Mouse (Mus musculus) neural tube, embryonic 11.5 days (tissue): ENCODE measurements around the gene Zfp72. TPM values are rescaled to one million over a fixed set of nuclear protein-coding genes. Genes with fewer than 3 reads are reported as not detected.
A peak's percentile ranks its signal among the peaks of the same experiment; 100 is the strongest.

Experiments
- ATAC-seq: fragments of 200-750 bp; cut with Nextera tagmentation; 2 replicates; pipeline ENCODE4 v1.8.0; 2017; ENCODE audit warnings: moderate number of reproducible peaks, mild to moderate bottlenecking, moderate TSS enrichment, moderate library complexity; ENCODE audit not compliant: insufficient read depth, low FRiP score, low TSS enrichment
- DNase-seq: peaks from one replicate; pipeline ENCODE4 v3.0.0-alpha.2; 2015; ENCODE audit warnings: low spot score
- H3K27ac ChIP-seq: fragments of 300-500 bp; sonication (generic); 2 replicates; pipeline ENCODE4 v1.5.1; 2014; ENCODE audit warnings: low read depth, mild to moderate bottlenecking, low read length
- H3K27me3 ChIP-seq: fragments of 300-500 bp; sonication (generic); 2 replicates; pipeline ENCODE4 v1.6.1; 2014; ENCODE audit warnings: mild to moderate bottlenecking, low read length, mixed read lengths; ENCODE audit not compliant: control insufficient read depth, insufficient read depth
- H3K36me3 ChIP-seq: fragments of 300-500 bp; sonication (generic); 2 replicates; pipeline ENCODE4 v1.6.1; 2014; ENCODE audit warnings: mild to moderate bottlenecking, low read length, moderate library complexity, mixed read lengths; ENCODE audit not compliant: control insufficient read depth, insufficient read depth
- H3K4me1 ChIP-seq: fragments of 300-500 bp; sonication (generic); 2 replicates; pipeline ENCODE4 v1.6.1; 2014; ENCODE audit warnings: low read length, mixed read lengths; ENCODE audit not compliant: control insufficient read depth, insufficient read depth
- H3K4me2 ChIP-seq: fragments of 300-500 bp; sonication (generic); 2 replicates; pipeline ENCODE4 v1.6.1; 2014; ENCODE audit warnings: low read depth, mild to moderate bottlenecking, moderate library complexity
- H3K4me3 ChIP-seq: fragments of 300-500 bp; sonication (generic); 2 replicates; pipeline ENCODE4 v1.5.1; 2014; ENCODE audit warnings: low read depth, low read length
- H3K9ac ChIP-seq: fragments of 300-500 bp; sonication (generic); 2 replicates; pipeline ENCODE4 v1.6.1; 2014; ENCODE audit warnings: mild to moderate bottlenecking, low read length
- H3K9me3 ChIP-seq: fragments of 300-500 bp; sonication (generic); 2 replicates; pipeline ENCODE4 v1.6.1; 2016; ENCODE audit warnings: low read length; ENCODE audit not compliant: control insufficient read depth
- WGBS: fragments of 180-500 bp; shearing (Covaris S2); extraction: QIAGEN DNeasy Blood & Tissue Kit; methylation state at CpG from one replicate; pipeline ENCODE4 v1.1.7; 2014; 5-methylcytosine and 5-hydroxymethylcytosine counted together
- polyA plus RNA-seq: library from polyadenylated mRNA; unstranded; fragments of >200 nt; fragmentation: Nextera tagmentation; extraction: Ambion mirVana; gene quantifications from 2 replicates; pipeline ENCODE4 v1.2.1, GENCODE M21; 2014

Gene Zfp72
- polyA plus RNA-seq = 4.0 and 5.8 TPM in 2 replicates

DNA sequence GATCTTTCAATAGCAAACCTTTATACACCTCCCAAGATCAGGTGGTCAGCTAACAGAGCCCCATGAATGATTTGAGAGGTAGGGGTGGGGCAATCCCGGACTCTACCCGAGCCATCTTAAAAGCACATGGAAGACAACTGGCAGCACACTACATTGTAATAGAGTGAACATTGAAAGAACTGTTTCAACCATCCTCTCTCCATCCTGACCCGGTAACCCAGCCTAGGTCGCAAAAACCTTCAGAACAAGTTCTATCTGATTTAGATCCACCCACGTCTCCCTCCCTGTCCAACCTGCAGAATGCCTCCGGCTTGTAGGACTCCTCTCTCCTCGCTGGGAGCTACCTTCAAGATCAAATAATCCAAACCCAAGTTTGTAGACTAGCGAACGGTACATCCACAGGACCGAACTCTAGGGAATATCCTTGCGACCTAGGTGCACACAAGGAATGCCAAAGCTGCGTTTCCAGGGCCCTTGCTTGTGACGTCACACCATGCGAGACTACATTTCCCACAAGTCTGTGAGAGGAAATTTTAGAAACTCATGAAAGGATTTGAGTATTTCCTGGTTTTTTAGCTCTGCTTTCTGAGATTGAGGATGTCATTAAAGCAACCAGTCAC lies at the start of gene Zfp72:
Zfp72 (minus strand) TSS at position 466 of the 620 bp plus-strand sequence.
- peak; percentile 64 for DNase-seq
- 1% methylated on average over 14 of the region's 14 CpGs for WGBS
- Histone ChIP-seq H3K27ac (no peak within 1 kb of the TSS), H3K4me2 (peak within 1 kb of the TSS; percentile 46), H3K4me1 (no peaks in the 10 kb centered on the region), H3K36me3 (no peaks in the 10 kb centered on the region), H3K9ac (peak within 1 kb of the TSS; percentile 27; the same call in 1 of the 2 replicates), H3K27me3 (no peaks in the 10 kb centered on the region), H3K4me3 (peak within 1 kb of the TSS; percentile 42), H3K9me3 (no peaks in the 10 kb centered on the region)
- ATAC-seq = peak; percentile 87

DNA sequence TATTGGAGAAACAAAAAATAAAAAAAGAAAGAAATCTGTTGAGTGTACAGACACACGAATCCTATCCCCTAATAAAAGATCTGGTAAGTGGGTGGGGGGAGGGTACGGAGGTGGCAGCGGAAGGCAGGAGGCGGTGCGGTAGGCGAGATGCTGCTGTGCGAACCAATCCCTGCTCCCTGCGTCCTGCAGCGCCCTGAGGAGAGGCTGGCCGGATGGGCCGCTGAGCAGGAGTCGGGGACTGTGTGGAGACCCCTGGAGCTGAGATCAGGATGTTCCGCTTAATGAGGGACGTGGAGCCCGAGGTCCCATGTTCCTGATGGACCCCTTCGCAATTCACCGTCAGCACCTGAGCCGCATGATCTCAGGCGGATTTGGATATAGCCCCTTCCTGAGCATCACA lies 49.3 kb upstream of the Zfp72 start:
- 21% methylated on average over 19 of the region's 19 CpGs for WGBS
- H3K27me3 ChIP-seq = no peaks in the 10 kb centered on the region
- H3K4me1 ChIP-seq = no peaks in the 10 kb centered on the region
- H3K36me3 ChIP-seq = no peaks in the 10 kb centered on the region
- H3K27ac ChIP-seq = no peak overlapping the region
- H3K9me3 ChIP-seq = peaks cover 6% of the 10 kb centered on the region
- H3K9ac ChIP-seq = no peak overlapping the region
- no peak overlapping the region for H3K4me2 ChIP-seq
- peak; percentile 10 for DNase-seq
- ATAC-seq = no peak
- no peak overlapping the region for H3K4me3 ChIP-seq

DNA sequence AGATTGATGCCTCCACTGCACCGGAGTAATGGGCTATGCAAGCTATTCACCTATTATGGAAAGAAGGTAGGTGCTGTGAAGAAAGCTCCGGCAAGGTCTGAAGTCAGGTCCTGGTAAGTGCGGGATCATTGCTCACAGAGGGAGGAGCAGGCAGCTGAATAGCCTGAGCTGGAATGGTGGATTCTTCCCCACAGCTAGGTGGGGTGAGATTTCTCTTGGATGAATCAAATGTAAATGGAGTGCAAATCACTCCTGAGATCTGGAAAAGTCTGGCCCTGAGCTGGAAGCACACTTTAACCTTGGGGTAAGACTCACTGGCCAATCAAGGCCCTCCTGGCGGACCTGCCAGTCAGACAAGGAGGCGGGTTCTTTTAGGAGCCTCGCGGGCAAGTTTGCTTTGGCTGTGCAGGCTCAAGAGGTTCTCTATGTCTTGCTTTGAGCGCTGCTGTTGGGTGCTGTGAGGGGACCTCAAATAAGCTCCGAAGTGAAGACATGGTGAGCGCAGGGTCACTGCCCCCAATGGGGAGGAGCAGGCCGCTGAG lies 8.7 kb upstream of the Zfp72 start, which contains the start of gene Ftl1-ps1:
Ftl1-ps1 (plus strand) TSS at position 397 of the 542 bp plus-strand sequence.
- Histone ChIP-seq H3K4me2 (no peak within 1 kb of the TSS), H3K9ac (no peak within 1 kb of the TSS), H3K27me3 (no peaks in the 10 kb centered on the region), H3K36me3 (no peaks in the 10 kb centered on the region), H3K27ac (no peak within 1 kb of the TSS), H3K4me3 (no peak within 1 kb of the TSS), H3K4me1 (no peaks in the 10 kb centered on the region), H3K9me3 (no peaks in the 10 kb centered on the region)
- 10% methylated on average over 11 of the region's 11 CpGs for WGBS
- ATAC-seq (no peak), DNase-seq (peak; percentile 14)

DNA sequence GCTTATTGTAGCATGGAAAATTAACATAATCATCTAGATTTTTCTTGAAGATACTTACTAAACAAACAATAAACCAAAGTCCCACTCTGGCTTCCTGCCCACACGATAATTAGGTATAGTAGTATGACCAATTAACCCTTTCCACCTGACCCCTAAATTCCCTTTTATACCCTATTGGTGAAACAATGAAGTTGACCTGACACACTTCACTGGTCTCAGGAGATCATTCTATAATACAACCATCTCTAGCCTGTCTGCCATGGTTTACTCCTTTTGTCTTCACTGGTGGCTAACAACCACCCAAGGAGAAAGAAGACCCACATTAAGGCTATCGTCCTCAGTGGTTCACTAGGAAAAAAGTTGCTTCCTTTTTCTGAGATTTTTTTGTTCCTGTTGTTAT lies 520 bp upstream of the Zfp72 start:
- Histone ChIP-seq H3K27me3 (no peaks in the 10 kb centered on the region), H3K9me3 (no peaks in the 10 kb centered on the region), H3K4me2 (no peak overlapping the region), H3K4me3 (no peak overlapping the region), H3K9ac (no peak overlapping the region), H3K27ac (no peak overlapping the region), H3K36me3 (no peaks in the 10 kb centered on the region), H3K4me1 (no peaks in the 10 kb centered on the region)
- no peak for DNase-seq
- ATAC-seq = peak; percentile 41; the same call in 1 of the 2 replicates
- 75% methylated on average over 2 of the region's 2 CpGs for WGBS

DNA sequence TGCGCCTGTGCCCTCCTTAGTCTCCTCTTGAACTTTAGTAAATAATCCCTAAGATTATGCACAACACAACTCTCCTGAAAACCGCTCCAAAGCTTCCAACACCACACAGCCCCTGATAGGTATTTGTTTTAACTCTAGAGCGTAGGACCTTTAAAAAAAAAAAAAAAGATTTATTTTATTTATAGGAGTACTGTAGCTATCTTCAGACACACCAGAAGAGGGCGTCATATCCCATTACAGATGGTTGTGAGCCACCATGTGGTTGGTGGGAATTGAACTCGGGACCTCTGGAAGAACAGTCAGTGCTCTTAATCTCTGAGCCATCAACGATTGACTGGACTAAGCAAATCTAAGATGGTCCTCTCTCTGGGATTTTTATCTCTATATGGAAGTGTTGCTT lies 906 bp downstream of the Zfp72 start:
- no peak overlapping the region for H3K9ac ChIP-seq
- no peak overlapping the region; the same call in 1 of the 2 replicates for H3K4me3 ChIP-seq
- DNase-seq (no peak), ATAC-seq (no peak)
- H3K4me2 ChIP-seq = peak overlapping the region; percentile 46
- no peak overlapping the region for H3K27ac ChIP-seq
- H3K9me3 ChIP-seq = no peaks in the 10 kb centered on the region
- H3K36me3 ChIP-seq = no peaks in the 10 kb centered on the region
- no peaks in the 10 kb centered on the region for H3K4me1 ChIP-seq
- H3K27me3 ChIP-seq = no peaks in the 10 kb centered on the region
- WGBS = 70% methylated on average over 6 of the region's 6 CpGs

DNA sequence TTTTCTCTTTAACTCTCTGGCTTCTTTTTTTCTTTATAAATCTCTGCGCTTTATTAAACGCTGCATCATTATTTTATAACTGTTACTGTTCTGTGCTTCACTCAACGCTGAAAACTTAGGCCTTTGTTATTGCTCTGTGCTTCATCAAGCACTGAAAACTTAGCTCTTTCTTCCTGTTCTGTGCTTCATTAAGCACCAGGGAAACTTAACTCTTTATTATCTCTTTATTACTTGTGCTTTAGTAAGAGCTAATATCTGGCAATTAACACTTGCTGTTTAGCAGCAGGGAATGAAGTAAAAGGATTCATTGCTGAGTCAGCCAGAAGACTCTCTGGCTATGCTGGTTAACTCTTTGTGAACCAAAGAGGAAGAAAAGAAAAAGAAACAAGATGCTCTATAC lies 8.3 kb downstream of the Zfp72 start:
- DNase-seq = no peak
- H3K9ac ChIP-seq = no peak overlapping the region
- H3K36me3 ChIP-seq = no peaks in the 10 kb centered on the region
- H3K9me3 ChIP-seq = no peaks in the 10 kb centered on the region
- no peaks in the 10 kb centered on the region for H3K27me3 ChIP-seq
- no peak overlapping the region for H3K4me2 ChIP-seq
- no peak overlapping the region for H3K4me3 ChIP-seq
- WGBS = 25% methylated on average over 3 of the region's 3 CpGs
- ATAC-seq = no peak
- no peak overlapping the region for H3K27ac ChIP-seq
- no peaks in the 10 kb centered on the region for H3K4me1 ChIP-seq

DNA sequence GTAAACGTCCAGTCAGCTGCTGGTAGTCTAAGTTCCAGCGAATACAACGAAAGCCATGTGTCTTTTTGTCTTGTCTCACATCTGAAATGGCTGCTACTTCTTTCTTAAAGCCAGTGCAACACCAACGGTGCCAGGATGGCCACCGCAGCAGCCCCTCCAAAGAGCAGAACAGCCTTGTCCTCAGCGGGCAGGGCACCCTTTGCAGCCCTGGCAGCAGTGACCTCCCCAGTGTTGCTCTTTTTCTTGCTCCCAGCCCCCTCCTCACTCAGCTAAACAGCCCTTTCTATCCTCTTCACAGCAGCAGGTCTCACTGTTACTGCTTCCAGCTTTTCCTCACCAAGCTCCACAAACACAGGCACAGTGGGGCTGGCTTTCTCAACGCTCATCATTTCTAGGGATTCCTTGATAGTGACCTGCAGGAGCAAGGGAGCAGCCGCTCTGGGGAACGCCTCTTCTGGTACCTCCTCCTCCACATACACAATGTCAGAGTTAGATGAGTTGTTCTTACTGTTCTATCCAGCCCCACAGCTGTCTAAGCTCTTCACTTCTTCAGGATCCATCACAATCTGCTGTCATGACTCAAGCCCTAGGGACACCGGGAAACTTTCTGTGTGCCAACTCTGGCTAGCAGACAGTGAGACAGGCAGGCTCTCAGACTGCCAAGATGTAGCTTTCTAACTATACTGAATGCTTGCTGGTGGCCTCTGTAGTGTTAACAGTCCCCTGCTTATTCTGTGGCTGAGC lies 8.9 kb downstream of the Zfp72 start:
- Histone ChIP-seq H3K9ac (no peak overlapping the region), H3K4me3 (no peak overlapping the region), H3K27me3 (no peaks in the 10 kb centered on the region), H3K4me1 (no peaks in the 10 kb centered on the region), H3K4me2 (no peak overlapping the region), H3K36me3 (no peaks in the 10 kb centered on the region), H3K27ac (no peak overlapping the region), H3K9me3 (no peaks in the 10 kb centered on the region)
- ATAC-seq = no peak
- WGBS = 54% methylated on average over 10 of the region's 10 CpGs
- no peak for DNase-seq

DNA sequence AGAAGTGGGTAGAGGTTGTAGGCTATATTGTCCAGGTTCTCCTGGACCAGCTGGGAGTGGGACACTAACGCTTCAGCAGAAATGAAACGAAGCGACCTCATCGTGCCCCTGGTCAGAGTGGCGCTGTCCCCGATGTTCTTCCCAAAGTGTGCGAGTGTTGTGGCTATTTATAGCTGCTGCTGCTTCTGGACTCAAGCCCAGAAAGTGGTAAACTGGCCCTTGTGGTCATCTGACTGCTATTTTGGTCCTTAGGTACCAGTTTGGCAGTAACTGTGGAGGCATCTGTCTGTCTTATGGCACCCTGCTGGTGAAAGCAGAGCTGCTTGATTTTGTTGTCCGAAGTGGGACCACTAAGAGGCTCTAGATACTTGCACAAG lies 26.8 kb downstream of the Zfp72 start, which contains the start of gene Lrrc14b:
Lrrc14b (minus strand) TSS at position 147 of the 377 bp plus-strand sequence.
- H3K4me1 ChIP-seq = no peaks in the 10 kb centered on the region
- 89% methylated on average over 8 of the region's 8 CpGs for WGBS
- no peak for DNase-seq

More for the DNA sequence above, 26.8 kb downstream of the Zfp72 start, which contains the start of gene Lrrc14b:
- H3K9ac ChIP-seq = no peak within 1 kb of the TSS
- no peak for ATAC-seq
- H3K27me3 ChIP-seq = no peaks in the 10 kb centered on the region
- H3K27ac ChIP-seq = no peak within 1 kb of the TSS
- peaks cover 3% of the 10 kb centered on the region; the same call in 1 of the 2 replicates for H3K36me3 ChIP-seq
- no peaks in the 10 kb centered on the region for H3K9me3 ChIP-seq
- H3K4me3 ChIP-seq = no peak within 1 kb of the TSS
- no peak within 1 kb of the TSS for H3K4me2 ChIP-seq
